Comparison of ENCODE assay signal across 19 mouse cellular contexts in the genomic region with DNA sequence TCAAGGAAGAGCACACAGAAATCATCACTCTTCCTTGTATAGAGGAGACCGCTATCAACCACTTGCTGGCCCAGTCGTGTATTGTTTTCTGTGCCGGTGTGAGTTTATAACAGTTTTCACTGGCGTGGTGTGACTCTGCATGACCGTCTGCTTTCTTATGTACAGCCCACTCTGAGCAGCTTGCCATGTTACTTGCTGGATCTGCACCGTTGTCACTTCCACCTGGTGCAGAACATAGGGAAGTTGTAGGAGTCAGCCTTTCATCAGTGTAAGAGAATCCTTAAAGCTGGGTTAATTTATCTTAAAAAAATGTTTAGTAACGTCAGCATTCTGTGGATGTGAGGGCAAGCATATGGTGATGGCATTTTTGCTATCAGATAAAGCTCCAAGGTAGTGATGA.
"Had no signal": no experiment of that assay in that cellular context is flagged by ENCODE, and none has a peak within 500 bp of the region (broad histone marks: within the 10 kb centered on the region; RNA-seq: fewer than 3 reads in every experiment).

No protein-coding gene starts in this region.

- DNase-seq: forebrain, postnatal 0 days; gastrocnemius, postnatal 14 days; gastrocnemius, postnatal 36 days; kidney, adult 18-20 months; kidney, adult 9 months; kidney, postnatal 14 days; kidney, postnatal 36 days; layer of hippocampus, adult 9-11 months; layer of hippocampus, postnatal 36 days had no signal

- ATAC-seq: forebrain, postnatal 0 days; intestine, embryonic 16.5 days; liver, embryonic 12.5 days had no signal

- H3K36me3 ChIP-seq: hindbrain, embryonic 12.5 days; kidney, embryonic 15.5 days; limb, embryonic 13.5 days; limb, embryonic 15.5 days; liver, embryonic 12.5 days had no signal

- H3K9ac ChIP-seq: forebrain, postnatal 0 days; hindbrain, embryonic 12.5 days; hindbrain, embryonic 14.5 days; kidney, embryonic 15.5 days; limb, embryonic 13.5 days; limb, embryonic 15.5 days; liver, embryonic 12.5 days; liver, embryonic 14.5 days had no signal

- H3K27me3 ChIP-seq: hindbrain, embryonic 12.5 days; kidney, embryonic 15.5 days; limb, embryonic 13.5 days; limb, embryonic 15.5 days; liver, embryonic 12.5 days had no signal

- H3K4me1 ChIP-seq: hindbrain, embryonic 12.5 days; kidney, embryonic 15.5 days; liver, embryonic 12.5 days had no signal

- H3K9me3 ChIP-seq: hindbrain, embryonic 12.5 days; kidney, embryonic 15.5 days; limb, embryonic 13.5 days; limb, embryonic 15.5 days; liver, embryonic 12.5 days had no signal

- H3K4me3 ChIP-seq: hindbrain, embryonic 12.5 days; kidney, embryonic 15.5 days; limb, embryonic 13.5 days; limb, embryonic 15.5 days; liver, embryonic 12.5 days had no signal

- H3K27ac ChIP-seq: hindbrain, embryonic 12.5 days; hindbrain, embryonic 14.5 days; kidney, embryonic 15.5 days; kidney, postnatal 0 days; limb, embryonic 13.5 days; limb, embryonic 15.5 days; liver, embryonic 12.5 days; liver, embryonic 14.5 days had no signal

- H3K4me2 ChIP-seq: heart, embryonic 11.5 days; hindbrain, embryonic 12.5 days; hindbrain, embryonic 14.5 days; kidney, embryonic 15.5 days; limb, embryonic 13.5 days; limb, embryonic 15.5 days; liver, embryonic 12.5 days had no signal
